Mouse (Mus musculus): ENCODE results near the gene Kcnk4.

DNA sequence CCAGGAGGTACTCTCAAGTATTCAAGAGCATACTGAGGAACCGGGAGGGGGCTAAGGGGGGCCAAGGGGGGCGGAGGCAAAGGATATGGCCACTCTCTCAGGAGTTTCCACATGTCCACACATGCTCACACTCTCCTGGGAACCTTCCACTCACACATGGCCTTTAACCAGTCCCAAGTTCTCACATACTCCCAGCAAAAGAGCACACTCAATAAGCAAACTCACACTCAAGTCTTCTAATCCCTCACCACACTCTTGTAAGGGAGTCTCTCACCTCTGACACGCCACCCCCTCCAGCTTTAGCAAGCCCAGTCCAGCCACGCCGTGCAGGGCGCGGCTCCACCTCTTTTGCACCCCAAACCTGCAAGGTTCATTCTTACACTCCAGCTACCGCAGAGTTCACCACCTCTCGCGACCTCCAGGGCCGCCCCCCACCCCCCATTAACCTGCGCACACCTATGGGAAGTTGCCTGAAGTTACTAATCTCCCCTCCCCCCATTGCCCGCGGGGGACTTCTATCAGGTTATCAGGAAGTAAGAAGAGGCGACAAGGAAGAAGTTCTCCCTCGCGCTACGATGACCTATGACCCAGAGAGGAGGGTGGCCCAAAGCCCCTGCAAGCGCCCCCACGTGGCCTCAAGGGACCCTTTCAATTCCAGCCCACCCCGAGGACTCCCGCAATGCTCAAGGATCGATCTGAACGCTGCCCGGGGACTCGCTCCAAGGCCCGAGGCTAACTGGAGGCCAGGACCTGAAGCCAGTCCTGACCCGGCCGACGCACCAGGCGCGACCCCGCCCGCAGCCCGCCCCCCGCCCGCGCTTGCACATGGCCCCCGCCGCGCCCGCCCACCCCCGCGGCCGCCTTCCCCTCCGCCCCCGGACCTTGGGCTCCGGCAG is 13.3 kb downstream of the Kcnk4 start:
- TF ChIP-seq CTCF (IDR thresholded peaks at IDR 0.05; ENCODE audit: borderline replicate concordance, extremely low read depth, insufficient read depth, insufficient read length) = no peak
- no peak for TF ChIP-seq POLR2A (IDR thresholded peaks at IDR 0.05; ENCODE audit: borderline replicate concordance, extremely low read depth, insufficient read depth, insufficient read length, poor library complexity, severe bottlenecking)
